Mouse (Mus musculus) stomach, embryonic 15.5 days (tissue): ENCODE measurements at regions not wholly inside any gene's neighbourhood (a gene's known extent, or its start where the extent isn't known, plus 50 kb on each side); places are given as distances from the start of the nearest gene placed in this dataset.

Experiments used
- ATAC-seq: fragments of 200-750 bp; cut with Nextera tagmentation; 2 replicates; pipeline ENCODE4 v1.8.0; 2017; ENCODE audit warnings: low read depth, moderate number of reproducible peaks, moderate TSS enrichment; ENCODE audit not compliant: insufficient read depth, low FRiP score
- H3K27ac ChIP-seq: fragments of 300-500 bp; sonication (generic); 2 replicates; pipeline ENCODE4 v1.5.1; 2015; ENCODE audit warnings: mild to moderate bottlenecking, inconsistent platforms
- H3K27me3 ChIP-seq: fragments of 300-500 bp; sonication (generic); replicated peaks from 2 replicates; pipeline ENCODE4 v1.6.1; 2015; ENCODE audit warnings: inconsistent platforms
- H3K36me3 ChIP-seq: fragments of 300-500 bp; sonication (generic); 2 replicates; pipeline ENCODE4 v1.6.1; 2015; ENCODE audit warnings: inconsistent platforms
- H3K4me1 ChIP-seq: fragments of 300-500 bp; sonication (generic); 2 replicates; pipeline ENCODE4 v1.6.1; 2015; ENCODE audit warnings: inconsistent platforms
- H3K4me2 ChIP-seq: fragments of 300-500 bp; sonication (generic); 2 replicates; pipeline ENCODE4 v1.6.1; 2015; ENCODE audit warnings: mild to moderate bottlenecking, inconsistent platforms
- H3K4me3 ChIP-seq: fragments of 300-500 bp; sonication (generic); replicated peaks from 2 replicates; pipeline ENCODE4 v1.5.1; 2015; ENCODE audit warnings: inconsistent platforms
- H3K9ac ChIP-seq: fragments of 300-500 bp; sonication (generic); 2 replicates; pipeline ENCODE4 v1.6.1; 2015; ENCODE audit warnings: inconsistent platforms
- H3K9me3 ChIP-seq: fragments of 300-500 bp; sonication (generic); 2 replicates; pipeline ENCODE4 v1.6.1; 2016; ENCODE audit warnings: inconsistent platforms
- WGBS: fragments of 180-500 bp; shearing (Covaris S2); methylation state at CpG from one replicate; pipeline ENCODE4 v1.1.7; 2015; 5-methylcytosine and 5-hydroxymethylcytosine counted together

DNA sequence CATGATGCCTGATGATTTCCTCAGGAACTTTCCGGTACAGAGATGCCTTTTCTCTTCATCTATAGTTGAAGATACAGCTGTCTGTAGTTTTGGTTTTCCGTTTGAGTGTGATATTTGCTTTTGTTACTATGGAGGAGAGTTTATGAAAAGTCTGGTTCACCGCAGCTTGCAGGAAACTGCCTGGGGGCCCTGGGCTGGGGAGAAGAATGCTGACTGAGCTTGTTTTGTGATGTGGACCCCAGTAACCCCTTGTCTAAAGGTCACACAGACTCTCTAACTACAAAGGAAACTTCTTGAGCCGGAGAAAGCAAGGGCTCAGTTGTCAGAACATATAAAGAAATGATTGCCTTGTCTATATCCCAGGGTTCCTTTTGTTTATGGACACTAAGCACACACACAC, 325.8 kb upstream of the Mki67 start:
- no peak for ATAC-seq
- WGBS: 37% methylated on average over 4 of the region's 4 CpGs
- no peak overlapping the region for H3K9ac ChIP-seq
- H3K4me3 ChIP-seq: no peak overlapping the region
- H3K36me3 ChIP-seq: no peaks in the 10 kb centered on the region
- no peak overlapping the region for H3K4me2 ChIP-seq
- no peaks in the 10 kb centered on the region for H3K27me3 ChIP-seq
- no peaks in the 10 kb centered on the region for H3K9me3 ChIP-seq
- H3K4me1 ChIP-seq: peaks cover 9% of the 10 kb centered on the region
- no peak overlapping the region for H3K27ac ChIP-seq

DNA sequence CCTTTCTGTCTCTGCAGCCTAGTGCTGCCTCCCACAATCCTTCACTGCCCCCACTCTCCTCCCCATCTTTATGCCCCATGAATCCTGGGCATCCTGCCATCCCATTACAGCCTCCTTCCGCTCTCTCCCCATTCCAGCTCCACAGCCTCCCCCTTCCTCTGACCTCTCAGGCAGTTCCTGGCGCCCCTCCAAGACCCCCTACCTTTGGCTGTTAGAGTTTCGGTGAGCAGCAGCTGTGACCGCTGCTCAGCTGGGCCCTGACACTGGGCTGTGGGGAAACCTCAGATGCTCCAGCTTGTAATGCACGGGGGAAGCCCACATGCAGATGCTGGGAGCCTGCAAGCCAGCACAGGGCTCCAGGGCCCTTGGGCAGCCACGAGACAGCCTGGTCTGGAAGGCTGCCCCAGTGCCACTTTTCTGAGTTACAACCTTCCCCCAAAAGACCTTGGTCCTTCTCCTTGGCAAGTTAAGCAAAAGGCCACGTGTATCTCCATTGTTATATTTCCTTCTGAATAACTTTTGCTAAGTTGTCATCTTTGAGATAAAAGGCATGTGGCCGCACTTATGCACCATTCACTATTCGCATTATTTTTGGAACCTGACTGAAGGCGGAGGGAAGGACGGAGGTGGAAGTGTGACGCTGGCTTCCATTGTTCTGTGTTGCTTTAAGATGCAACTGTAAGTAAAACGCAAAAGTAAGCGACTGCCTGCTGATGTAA, 330.6 kb upstream of the Mki67 start:
- no peak overlapping the region for H3K4me2 ChIP-seq
- no peak overlapping the region for H3K9ac ChIP-seq
- peaks cover 11% of the 10 kb centered on the region for H3K4me1 ChIP-seq
- peak overlapping the region; percentile 86 for H3K27ac ChIP-seq
- WGBS: 24% methylated on average over 14 of the region's 14 CpGs
- peak; percentile 78; the same call in 1 of the 2 replicates for ATAC-seq
- no peaks in the 10 kb centered on the region for H3K9me3 ChIP-seq
- H3K4me3 ChIP-seq: no peak overlapping the region
- no peaks in the 10 kb centered on the region for H3K27me3 ChIP-seq
- no peaks in the 10 kb centered on the region for H3K36me3 ChIP-seq

GRCm38 (mm10) chr7:136047364-136047945, 331.3 kb upstream of the Mki67 start:
- Histone ChIP-seq H3K27me3 (no peaks in the 10 kb centered on the region), H3K9me3 (no peaks in the 10 kb centered on the region), H3K4me3 (no peak overlapping the region), H3K27ac (peak overlapping the region; percentile 86), H3K36me3 (no peaks in the 10 kb centered on the region), H3K4me1 (peaks cover 11% of the 10 kb centered on the region), H3K9ac (no peak overlapping the region), H3K4me2 (no peak overlapping the region)
- no peak for ATAC-seq
- 38% methylated on average over 7 of the region's 7 CpGs for WGBS

DNA sequence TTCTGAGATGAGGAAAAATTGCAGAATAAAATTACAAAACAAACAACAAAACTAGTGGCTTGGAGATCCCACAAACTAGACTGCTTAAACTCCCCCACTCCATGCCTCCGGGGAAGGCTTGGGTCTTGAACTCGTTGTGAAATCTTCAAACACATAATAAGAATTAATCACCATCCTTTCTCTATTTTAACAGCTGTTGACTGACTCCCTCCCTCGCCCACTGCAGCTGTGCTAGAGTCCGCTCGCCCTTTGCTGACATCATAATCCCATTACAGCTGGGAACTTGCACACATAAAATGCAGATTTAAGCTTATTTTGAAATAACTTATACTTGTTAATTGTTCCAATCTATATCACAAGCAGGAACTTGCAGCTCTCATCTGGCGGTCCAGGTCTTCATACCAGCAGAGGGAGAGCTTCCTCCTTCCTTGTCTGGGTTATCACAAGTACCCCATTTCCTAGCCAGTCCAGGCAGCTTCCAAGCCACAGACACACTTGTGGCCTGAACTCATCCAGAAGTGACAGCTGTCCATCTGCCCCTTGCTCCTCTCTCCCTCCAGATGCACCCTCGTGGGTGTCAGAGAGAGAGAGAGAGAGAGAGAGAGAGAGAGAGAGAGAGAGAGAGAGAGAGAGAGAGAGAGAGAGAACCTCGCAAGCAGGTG, 332.9 kb upstream of the Mki67 start:
- 38% methylated on average over 7 of the region's 8 CpGs for WGBS
- Histone ChIP-seq H3K4me3 (no peak overlapping the region), H3K27ac (no peak overlapping the region), H3K9ac (no peak overlapping the region), H3K9me3 (no peaks in the 10 kb centered on the region), H3K27me3 (no peaks in the 10 kb centered on the region), H3K4me1 (peaks cover 11% of the 10 kb centered on the region), H3K4me2 (no peak overlapping the region), H3K36me3 (no peaks in the 10 kb centered on the region)
- ATAC-seq: no peak

DNA sequence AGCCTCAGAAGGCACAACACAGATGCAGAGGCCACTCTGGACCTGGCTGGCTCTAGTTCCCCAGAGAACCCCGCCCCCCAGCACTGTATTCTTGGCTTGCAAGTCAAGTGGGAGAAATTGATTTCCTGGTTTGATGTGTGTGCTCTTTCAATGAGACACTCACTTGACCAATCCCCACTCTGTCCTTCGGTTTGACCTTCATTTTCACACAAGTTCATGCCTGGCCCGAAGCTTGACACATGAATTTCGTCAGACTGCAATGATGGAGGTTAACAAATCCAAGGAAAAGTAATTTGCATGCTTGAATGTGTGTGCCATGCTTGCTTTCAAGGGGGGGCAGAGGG, 333.4 kb upstream of the Mki67 start:
- ATAC-seq: no peak
- H3K4me1 ChIP-seq: peaks cover 11% of the 10 kb centered on the region
- H3K4me2 ChIP-seq: no peak overlapping the region
- no peak overlapping the region for H3K4me3 ChIP-seq
- H3K36me3 ChIP-seq: no peaks in the 10 kb centered on the region
- H3K27ac ChIP-seq: no peak overlapping the region
- H3K27me3 ChIP-seq: no peaks in the 10 kb centered on the region
- no peak overlapping the region for H3K9ac ChIP-seq
- no peaks in the 10 kb centered on the region for H3K9me3 ChIP-seq
- 63% methylated on average over 4 of the region's 4 CpGs for WGBS

- H3K27me3 ChIP-seq: no peaks in the 10 kb centered on the region
- peaks cover 11% of the 10 kb centered on the region for H3K4me1 ChIP-seq
- no peaks in the 10 kb centered on the region for H3K9me3 ChIP-seq
- H3K27ac ChIP-seq: no peak overlapping the region
- H3K4me3 ChIP-seq: no peak overlapping the region
- 60% methylated on average over 3 of the region's 3 CpGs for WGBS
- ATAC-seq: no peak
- no peak overlapping the region for H3K4me2 ChIP-seq
- no peaks in the 10 kb centered on the region for H3K36me3 ChIP-seq
- no peak overlapping the region for H3K9ac ChIP-seq
Measured at GRCm38 (mm10) chr7:136050116-136050515, 334.0 kb upstream of the Mki67 start.

- WGBS: 28% methylated on average over 16 of the region's 16 CpGs
- Histone ChIP-seq H3K27me3 (no peaks in the 10 kb centered on the region), H3K27ac (no peak overlapping the region), H3K36me3 (no peaks in the 10 kb centered on the region), H3K9ac (no peak overlapping the region), H3K4me1 (peaks cover 16% of the 10 kb centered on the region), H3K9me3 (no peaks in the 10 kb centered on the region), H3K4me3 (no peak overlapping the region), H3K4me2 (peak overlapping the region; percentile 23; the same call in 1 of the 2 replicates)
- ATAC-seq: no peak
Measured at GRCm38 (mm10) chr7:136056876-136057484, 340.8 kb upstream of the Mki67 start.

DNA sequence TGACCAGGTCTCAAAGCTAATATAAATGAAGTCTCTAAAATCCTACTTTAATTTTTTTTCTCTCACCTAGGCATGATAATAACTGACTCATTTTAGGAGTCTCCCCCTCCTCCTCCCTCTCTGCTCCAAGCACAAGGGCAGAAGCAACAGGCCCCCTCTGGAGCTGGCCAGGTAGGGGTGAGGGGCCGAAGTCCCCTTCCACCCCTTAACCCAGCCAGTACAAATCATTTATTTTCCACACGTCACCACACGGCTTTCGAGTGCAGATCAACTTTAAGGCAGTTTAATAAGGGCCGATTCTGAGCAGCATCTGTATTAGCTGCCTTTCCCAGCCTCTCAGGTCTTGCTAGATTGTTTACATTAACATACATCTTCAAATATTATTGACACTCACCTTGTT, 342.2 kb upstream of the Mki67 start:
- Histone ChIP-seq H3K4me2 (no peak overlapping the region), H3K4me3 (no peak overlapping the region), H3K9ac (no peak overlapping the region), H3K9me3 (no peaks in the 10 kb centered on the region), H3K27ac (no peak overlapping the region; the same call in 1 of the 2 replicates), H3K4me1 (peaks cover 16% of the 10 kb centered on the region), H3K36me3 (no peaks in the 10 kb centered on the region), H3K27me3 (no peaks in the 10 kb centered on the region)
- 35% methylated on average over 5 of the region's 5 CpGs for WGBS
- no peak for ATAC-seq

DNA sequence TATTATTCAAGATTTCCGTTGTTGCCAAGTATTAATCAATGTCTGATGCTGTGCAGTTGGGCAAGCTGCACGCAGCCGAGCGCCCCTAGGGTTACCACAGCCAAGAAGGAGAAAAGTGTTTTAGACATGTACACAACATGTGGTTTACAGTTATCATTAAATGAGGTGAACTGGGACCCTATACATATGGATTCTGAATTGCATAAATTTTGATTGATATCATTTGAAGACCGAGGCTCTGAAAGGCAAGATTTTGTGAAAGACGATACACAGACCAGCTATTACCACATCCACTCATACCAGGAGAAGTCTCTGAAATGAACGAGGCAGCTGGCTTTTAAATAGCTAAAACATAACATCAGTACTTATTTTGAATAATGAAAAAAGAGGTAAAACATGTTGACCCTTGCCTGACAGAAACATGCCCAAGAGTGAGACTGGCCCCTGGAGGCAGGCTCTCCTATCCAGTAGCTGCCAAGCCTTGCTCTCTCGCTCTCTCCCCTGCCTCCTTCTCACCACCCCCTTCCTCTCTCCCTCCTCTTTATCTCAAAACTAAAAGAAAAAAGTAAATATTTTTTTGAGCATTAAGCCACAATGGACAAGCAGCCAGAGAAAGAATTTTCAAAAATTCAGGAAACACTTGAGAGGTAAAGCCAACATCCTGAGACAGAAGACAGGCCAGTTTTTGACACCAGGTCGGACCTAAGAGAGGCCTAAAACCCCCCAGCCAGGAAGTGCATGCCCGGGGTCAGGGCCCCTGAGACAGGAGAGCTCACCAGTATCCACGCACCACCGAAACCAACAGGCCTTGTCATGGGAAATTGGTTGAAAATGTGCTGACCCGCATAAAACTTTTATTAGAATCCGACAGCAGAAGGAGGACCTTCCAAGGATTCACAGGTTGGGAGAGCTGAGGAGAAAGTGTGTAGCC, 342.9 kb upstream of the Mki67 start:
- H3K9me3 ChIP-seq: no peaks in the 10 kb centered on the region
- no peak overlapping the region for H3K4me2 ChIP-seq
- no peak for ATAC-seq
- H3K27ac ChIP-seq: peak overlapping the region; percentile 63
- no peak overlapping the region for H3K4me3 ChIP-seq
- no peaks in the 10 kb centered on the region for H3K36me3 ChIP-seq
- H3K4me1 ChIP-seq: peaks cover 16% of the 10 kb centered on the region
- no peak overlapping the region for H3K9ac ChIP-seq
- 53% methylated on average over 14 of the region's 14 CpGs for WGBS
- no peaks in the 10 kb centered on the region for H3K27me3 ChIP-seq

GRCm38 (mm10) chr7:136059896-136060295, 343.7 kb upstream of the Mki67 start:
- peaks cover 16% of the 10 kb centered on the region for H3K4me1 ChIP-seq
- no peak for ATAC-seq
- no peak overlapping the region for H3K4me3 ChIP-seq
- H3K9ac ChIP-seq: no peak overlapping the region
- no peak overlapping the region for H3K4me2 ChIP-seq
- H3K27ac ChIP-seq: peak overlapping the region; percentile 63
- H3K9me3 ChIP-seq: no peaks in the 10 kb centered on the region
- no peaks in the 10 kb centered on the region for H3K27me3 ChIP-seq
- H3K36me3 ChIP-seq: no peaks in the 10 kb centered on the region
- 40% methylated on average over 11 of the region's 11 CpGs for WGBS

- Histone ChIP-seq H3K36me3 (no peaks in the 10 kb centered on the region), H3K9ac (no peak overlapping the region; the same call in 1 of the 2 replicates), H3K4me2 (peak overlapping the region; percentile 64), H3K9me3 (no peaks in the 10 kb centered on the region), H3K4me1 (peaks cover 16% of the 10 kb centered on the region), H3K27me3 (no peaks in the 10 kb centered on the region), H3K27ac (peak overlapping the region; percentile 59; the same call in 1 of the 2 replicates), H3K4me3 (peak overlapping the region; percentile 34)
- ATAC-seq: no peak; the same call in 1 of the 2 replicates
- 11% methylated on average over 29 of the region's 29 CpGs for WGBS
Measured at GRCm38 (mm10) chr7:136060339-136061073, 344.3 kb upstream of the Mki67 start.
